Mouse (Mus musculus) mouse embryonic stem cell (cell line): ENCODE measurements around the gene Mgll.

Experiments
- in situ Hi-C, 2 experiments: fragments of 300-500 bp; cut with MboI; formaldehyde crosslinking; loops; 1 replicate in 1 of 2; 3 replicates in 1 of 2; pipeline ENCODE4 v1.14.3; 2019 to 2020; ENCODE audit warnings: low sequenced_read_pairs in 2 of 2, low pct_unique_long_range_greater_than_20kb in 1 of 2, mixed read lengths in 1 of 2; ENCODE audit not compliant: unreplicated experiment in 1 of 2

Mgll gene

DNA sequence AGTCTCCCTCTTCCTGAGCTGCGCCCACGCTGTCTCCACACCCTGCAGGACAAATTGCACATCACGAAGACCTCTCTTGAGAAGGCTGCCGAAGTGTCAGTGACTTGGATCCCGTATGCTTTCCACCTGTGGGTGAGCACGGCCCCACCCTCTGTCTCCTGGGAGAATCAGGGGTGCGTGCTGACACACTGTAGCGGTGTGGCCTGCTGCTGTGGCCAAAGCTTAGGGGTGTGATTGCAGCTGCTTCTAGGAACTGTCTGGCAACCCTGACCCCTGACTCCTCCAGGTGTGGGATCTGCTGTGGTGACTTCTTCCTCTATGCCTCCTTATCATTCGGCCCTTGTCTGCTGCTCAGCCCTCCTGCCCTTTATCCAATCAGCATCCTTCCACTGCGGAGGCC is 89.6 kb downstream of the Mgll start:
- in situ Hi-C loops, result no loop called here

DNA sequence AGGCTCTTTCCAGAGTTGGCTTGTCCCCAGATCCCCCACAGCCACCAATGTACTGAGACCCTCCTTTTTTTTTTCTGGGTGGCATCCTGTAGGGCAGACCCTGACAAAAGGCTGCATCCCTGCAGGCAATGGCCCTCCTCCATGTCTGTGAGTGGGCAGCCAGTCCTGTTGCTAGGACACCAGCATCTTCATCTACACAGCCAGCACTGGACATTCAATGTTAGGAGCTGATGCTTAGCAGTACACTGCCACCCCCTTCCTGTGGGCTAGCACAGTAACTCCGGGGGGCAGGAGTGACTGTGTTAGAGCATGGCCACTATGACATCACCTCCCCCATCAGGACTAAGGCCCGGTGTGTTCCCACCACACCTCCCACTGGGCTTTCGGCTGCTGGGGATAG is 90.8 kb downstream of the Mgll start:
- in situ Hi-C loops, result no loop called here

DNA sequence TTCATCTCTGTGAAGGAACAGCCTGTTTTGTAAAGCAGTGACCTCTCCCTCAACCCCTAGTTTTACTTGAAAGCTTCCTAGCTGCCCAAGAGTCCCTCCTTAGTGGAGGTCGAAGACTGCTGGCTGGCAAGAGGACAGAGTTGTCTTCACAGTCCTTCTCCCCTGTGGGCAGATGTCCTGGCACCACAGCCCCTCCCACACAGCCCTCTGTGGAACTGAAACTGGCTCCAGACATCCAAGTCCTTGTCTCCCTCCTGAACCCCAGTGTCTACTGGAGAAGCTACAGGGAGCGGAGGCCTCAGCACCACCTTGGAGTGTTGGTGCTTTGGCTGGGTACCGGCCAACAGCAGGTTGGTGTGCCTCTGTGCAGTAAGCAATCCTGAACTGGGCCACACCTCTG is 91.3 kb downstream of the Mgll start:
- in situ Hi-C loops, result no loop called here

DNA sequence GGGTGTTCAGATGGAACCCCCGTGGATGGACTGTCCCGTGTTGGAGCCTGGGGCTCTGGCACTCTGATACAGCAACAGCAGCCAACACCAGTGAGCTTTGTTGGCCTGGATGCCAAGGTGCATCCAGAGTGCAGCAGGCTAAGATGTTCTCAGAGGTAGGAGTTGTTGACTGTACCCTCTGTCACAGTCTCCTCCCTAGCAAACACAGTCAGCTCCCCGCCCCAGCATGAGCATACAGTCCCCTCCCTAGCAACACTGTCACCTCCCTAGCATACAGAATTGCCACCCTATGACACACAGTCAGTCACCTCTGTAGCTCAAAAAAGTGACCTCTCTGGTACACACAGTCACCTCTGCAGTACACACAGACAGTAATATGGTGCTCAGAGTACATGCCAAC is 92.7 kb downstream of the Mgll start:
- in situ Hi-C loops, result no loop called here

GRCm38 (mm10) chr6:88820853-88821252 is 96.6 kb downstream of the Mgll start:
- in situ Hi-C loops, result no loop called here

GRCm38 (mm10) chr6:88821294-88821693 is 97.1 kb downstream of the Mgll start:
- in situ Hi-C loops, result no loop called here

DNA sequence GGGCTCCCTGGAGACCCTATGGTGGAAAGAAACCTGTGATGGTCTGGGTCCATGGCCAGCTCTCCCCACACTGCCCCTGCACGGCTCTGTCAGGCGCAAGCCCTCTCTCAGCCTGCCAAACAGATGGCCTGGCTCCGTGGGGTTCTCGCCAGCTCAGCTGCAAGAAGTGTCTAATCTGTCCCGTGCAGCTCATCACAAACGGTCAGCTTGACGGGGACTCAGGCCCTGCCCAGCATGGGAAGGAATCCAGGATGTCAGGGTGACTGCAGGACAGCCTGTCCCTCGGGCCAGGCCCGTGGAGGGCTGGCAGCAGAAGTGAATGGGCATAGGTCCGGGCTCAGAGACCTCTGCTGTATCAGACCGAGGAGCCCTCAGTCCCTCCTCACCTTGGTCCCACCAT is 97.7 kb downstream of the Mgll start:
- in situ Hi-C loops, result no loop called here

DNA sequence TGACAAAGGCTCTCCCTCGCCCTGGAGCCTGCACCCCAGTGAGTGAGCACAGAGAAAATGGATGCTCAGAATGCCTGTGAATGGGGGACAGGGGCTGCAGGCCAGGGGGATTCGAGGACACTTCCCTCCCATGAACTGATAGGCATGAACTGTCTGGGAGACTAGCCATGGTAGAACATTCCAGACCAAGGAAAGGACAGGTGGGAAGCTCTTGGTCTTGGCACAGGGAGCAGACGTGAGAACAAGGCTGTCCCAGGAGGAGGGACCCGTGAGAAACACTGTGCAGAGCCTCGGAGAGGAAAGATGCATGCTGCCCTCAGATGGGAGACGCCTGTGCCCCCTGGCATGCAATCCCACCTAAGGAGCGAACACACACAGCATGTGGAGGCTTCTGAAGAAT is 100.0 kb downstream of the Mgll start:
- in situ Hi-C loops, result no loop called here

- in situ Hi-C loops, result no loop called here
Measured at GRCm38 (mm10) chr6:88826088-88826487, 101.9 kb downstream of the Mgll start.

DNA sequence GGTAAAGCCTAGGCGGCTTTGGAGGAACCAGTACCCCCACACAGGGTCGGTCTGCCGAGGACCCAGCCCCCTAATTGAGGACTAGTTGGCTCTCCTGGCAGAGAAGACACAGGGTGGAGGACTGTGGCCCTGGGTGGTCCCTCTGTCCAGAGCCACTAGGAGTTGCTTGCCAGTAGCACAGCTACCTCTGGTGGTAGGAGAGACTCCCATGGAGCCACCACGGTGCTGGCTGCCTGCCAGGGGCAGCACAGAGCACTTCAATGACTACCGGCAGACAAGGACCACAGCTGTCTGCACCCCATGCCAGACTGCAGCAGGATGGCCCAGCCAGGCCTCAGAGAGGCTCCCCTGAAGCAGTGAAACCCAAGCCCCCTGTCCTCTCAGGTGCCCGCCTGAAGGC is 102.3 kb downstream of the Mgll start:
- in situ Hi-C loops, result no loop called here

GRCm38 (mm10) chr6:88826965-88827364 is 102.8 kb downstream of the Mgll start:
- in situ Hi-C loops, result no loop called here

GRCm38 (mm10) chr6:88827395-88828205 is 103.4 kb downstream of the Mgll start:
- in situ Hi-C loops, result no loop called here

DNA sequence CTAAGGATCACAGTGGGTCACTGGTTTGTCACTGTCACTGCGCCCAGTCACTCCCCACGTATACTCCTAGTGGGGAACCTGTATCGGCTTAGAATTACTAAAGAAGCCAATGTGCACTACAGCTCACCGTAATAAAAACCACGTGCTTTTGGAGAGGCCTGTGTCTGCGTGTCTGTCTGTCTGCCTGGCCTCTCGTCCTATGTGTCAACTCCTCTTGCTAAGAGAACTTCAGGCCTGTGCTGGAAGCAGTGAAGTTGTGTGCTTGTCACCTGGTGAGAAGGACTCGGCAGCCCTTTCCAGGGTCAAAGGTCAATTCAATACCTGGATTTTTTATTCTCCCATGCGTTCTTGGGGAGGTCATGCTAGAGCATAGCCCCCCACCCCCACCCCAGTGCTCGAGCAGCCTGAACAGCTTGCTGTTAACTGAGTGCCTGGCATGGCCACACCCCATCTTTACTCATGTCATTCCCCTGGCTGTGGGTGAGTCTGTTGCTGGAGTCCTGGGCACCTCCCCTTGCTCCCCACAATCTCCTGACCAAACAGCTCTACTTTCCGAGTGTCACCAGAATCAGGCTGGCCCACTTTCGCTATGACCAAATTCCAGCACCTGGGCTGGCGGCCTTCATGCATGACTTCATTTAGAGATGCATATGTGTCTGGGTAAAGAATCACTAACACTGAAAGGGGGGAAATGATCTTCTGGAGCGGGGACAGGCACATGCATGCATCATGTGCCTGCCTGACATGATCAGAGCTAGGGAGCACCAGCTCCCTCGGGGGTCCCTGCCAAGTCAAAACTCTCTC is 104.2 kb downstream of the Mgll start:
- in situ Hi-C loops, result no loop called here

GRCm38 (mm10) chr6:88829579-88829978 is 105.4 kb downstream of the Mgll start:
- in situ Hi-C loops, result no loop called here

GRCm38 (mm10) chr6:88830112-88830702 is 106.0 kb downstream of the Mgll start:
- in situ Hi-C loops, result no loop called here

DNA sequence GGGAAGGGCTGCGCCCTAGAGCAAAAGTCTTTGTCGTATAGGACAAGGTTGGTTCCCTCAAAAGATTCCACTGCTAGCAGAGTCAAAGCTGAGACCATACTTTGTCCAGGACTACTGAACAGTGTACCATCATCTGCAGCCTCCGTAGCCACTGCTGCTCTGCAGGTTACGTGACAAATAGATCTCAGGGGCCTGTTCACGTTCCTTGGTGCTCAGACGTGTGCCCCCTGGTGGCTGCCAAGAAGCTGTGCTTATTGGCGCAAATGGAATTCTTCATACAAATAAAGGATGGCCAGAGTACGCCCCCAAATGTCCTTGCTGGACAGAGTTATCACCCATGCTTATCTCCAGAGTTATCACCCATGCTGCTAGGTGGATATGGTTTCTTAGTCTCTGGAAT is 107.2 kb downstream of the Mgll start:
- in situ Hi-C loops, result no loop called here

GRCm38 (mm10) chr6:88832663-88833062 is 108.5 kb downstream of the Mgll start:
- in situ Hi-C loops, result no loop called here

DNA sequence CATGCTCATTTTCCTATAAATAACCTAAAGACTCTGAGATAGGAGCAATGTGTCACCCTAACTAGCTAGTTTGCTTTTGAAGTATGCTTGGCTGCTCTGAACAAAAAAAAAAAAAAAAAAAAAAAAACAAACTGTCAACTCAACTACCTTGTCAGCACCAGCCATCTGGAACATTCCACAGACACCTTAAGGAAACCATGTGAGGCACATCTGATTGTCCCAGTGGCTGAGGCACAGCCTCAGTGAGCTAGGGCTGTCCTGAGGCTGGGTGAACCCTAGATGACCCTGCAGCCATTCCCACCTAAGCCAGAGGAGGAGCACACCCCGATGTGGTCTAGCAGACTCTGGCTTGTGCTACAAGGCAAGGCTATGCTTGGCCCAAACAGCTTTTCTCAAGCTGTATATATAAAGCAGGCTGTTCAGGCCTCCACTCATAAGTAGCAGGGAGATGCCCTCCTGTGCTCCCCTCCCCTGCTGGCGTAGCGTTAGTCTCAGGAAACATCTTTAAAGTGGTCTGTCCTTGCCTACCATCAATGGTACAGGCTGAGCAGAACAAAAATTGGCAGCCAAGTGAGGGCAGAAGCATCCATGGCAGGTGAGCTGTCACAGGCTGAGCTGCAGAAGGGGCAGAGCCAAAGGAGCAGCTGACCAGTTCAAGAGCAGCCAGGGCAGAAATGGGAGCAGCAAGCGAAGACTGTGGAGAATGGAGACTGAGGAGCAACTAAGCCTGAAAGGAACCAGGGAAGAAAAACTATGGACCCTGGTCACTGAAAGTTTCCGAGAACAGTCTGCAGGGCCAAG is 109.3 kb downstream of the Mgll start:
- in situ Hi-C loops, result no loop called here

GRCm38 (mm10) chr6:88835047-88835446 is 110.8 kb downstream of the Mgll start:
- in situ Hi-C loops, result no loop called here
